Mouse (Mus musculus) bone marrow, adult 2 months (tissue): ENCODE data around the gene Gtf2b.

Source experiments
- CTCF ChIP-seq: fragments of 200-500 bp; IDR thresholded peaks from 2 replicates; pipeline ENCODE4 v1.5.1; 2011; ENCODE audit warnings: low read length, control low read depth; ENCODE audit not compliant: control insufficient read depth, insufficient read depth
- POLR2A ChIP-seq: fragments of 200-500 bp; IDR thresholded peaks from 2 replicates; pipeline ENCODE4 v1.6.1; 2011; ENCODE audit warnings: low read depth, mild to moderate bottlenecking, control low read depth, low read length, borderline replicate concordance; ENCODE audit not compliant: control insufficient read depth

DNA sequence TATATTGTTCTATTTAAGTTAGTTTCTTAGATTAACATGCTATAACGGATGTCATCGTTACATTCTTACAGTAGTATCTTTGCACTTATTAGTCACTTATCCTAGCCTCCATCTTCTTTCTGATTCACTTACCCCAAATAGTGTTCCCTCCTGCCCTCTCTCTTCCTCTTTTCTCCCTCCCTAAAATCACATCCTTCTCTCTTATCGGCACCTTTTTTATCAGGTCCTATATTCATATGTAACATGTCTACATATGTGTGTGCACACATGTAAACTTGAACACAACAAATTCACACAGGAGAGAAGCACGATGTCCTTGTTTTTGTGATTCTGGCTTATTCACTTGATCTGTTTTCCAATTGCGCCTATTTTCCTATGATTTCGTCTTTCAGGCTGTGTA, 3.7 kb downstream of the Gtf2b start:
- TF ChIP-seq CTCF: no peak
- no peak for TF ChIP-seq POLR2A
